Mouse (Mus musculus) left cerebral cortex, postnatal 4 days (tissue): ENCODE measurements around the gene Vmp1. TPM values are rescaled to one million over a fixed set of nuclear protein-coding genes. Genes with fewer than 3 reads are reported as not detected.

ENCODE experiments used
- DNase-seq: peaks from one replicate; pipeline ENCODE4 v3.0.0-alpha.2; 2022
- intact Hi-C: fragments of 180-260 bp; cut with DNase I; formaldehyde crosslinking; loops from one replicate; pipeline ENCODE4 v1.15.1; 2025
- total RNA-seq, 2 experiments: library from RNA; stranded (reverse); gene quantifications; 2 replicates each; pipeline ENCODE4 v1.2.3; 2021

Gene Vmp1
- total RNA-seq, 2 experiments from 2014 or later = 103 to 113 TPM

DNA sequence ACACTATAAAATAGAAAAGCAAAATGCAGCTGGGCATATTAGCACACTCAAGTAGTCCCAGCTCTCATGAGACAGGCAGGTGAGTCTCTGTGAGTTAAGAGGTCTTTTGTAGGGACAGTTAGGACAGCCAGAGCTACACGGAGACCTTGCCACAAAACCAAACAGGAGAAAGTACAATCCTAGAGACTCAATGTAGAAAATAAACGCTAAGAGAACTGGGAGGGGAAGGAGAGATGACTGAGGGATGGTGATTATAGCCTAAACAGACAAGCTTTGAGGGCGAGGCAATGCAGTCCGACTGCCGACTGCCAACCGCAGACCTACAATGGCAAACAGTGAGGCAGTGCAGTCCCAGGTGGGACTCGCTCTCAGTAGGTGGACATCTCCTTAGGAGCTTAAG is 95.8 kb downstream of the Vmp1 start:
- DNase-seq = no peak
- intact Hi-C loops = no loop called here

DNA sequence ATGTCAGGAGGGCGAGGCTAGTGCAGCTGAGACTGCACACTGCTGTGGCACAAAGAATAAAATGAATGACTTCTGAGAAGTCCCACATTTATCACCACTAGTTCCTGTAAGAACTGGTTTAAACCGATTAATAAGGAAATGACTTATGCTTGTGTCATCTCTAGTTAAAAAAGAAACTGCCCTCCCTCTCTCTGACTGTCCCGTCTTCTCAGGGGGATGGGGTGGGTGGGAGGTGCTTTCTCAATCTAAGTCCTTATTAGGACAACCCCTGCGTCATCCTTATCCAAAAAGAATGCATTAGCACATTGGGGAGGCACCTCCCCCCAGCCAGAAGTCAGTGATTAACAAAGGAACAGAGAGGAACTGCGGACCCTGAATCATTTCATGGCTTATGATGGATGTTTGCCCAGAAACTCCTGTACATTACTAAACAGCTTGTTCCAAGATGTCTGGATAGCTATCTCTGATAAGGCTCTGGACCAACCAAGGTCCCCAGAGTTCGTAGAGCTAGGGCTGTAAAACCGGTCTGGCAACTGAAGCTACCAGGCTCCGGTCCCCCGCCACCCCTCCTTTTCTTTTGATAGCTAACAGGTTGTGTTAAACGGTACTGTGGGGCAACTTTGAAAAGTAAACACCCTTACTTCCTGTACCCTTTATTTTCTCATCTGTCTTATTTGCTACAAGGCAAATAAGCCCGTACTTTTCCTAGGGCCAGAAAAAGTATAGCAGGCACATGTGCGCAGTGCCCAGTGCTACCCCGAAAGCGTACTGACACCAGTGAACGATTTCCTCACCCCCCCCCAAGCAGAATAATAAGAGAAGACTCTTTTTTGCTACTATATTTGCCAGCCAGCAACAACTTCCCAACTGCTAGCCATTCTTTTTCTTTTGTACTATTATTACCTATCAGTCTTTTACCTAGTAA is 96.5 kb downstream of the Vmp1 start:
- no peak for DNase-seq
- intact Hi-C loops = no loop called here

DNA sequence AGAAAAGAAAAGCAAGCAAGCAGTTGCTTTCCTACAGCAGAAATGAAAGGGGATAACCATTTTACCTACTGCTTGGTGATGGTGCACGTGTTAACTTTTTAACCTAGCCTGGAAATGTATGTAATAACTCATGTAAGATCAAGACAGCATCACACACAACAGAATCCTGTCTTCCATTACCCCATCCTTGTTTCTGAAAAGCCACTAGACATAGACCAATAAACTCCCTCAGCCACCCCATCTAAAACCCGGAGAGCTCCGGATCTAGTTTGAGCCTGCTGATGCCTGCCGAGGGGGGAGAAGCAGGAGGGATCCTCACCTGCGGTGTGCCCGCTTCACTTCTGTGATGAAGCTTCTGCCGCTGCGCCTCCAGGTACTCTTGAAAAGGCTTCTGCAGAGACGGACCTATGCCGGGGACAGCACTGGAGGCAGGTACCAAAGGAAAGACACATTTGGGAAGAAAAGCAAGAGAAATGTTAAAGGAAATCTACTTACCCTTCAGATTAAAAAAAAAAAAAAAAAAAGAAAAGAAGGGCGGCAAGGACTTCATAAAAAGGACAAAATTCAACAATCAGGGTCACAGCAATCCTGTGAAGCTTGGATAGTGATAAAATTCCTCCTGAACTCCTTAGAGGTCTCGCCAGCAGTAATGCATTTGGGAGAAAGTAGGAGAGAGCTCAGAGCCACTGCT is 97.3 kb downstream of the Vmp1 start:
- intact Hi-C loops = no loop called here
- no peak for DNase-seq

DNA sequence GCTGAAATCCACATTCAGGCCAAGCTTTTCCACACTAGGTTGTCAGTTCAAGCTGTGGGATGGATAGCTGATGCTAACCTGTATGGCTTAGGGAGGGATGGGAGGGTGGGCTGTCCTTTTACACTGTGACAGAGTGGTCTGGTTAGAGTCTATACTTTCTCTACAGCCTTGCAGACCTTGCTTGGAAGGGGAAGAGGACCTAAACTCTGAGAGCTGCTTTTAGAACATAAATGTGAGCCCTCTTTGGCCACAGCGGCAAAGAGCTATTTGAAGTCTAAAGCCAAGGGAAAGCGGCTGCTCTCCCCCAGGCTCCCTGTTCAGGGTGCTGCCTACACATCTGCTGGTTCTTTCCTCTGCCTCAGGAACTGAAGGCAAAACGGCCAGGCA is 98.0 kb downstream of the Vmp1 start:
- DNase-seq = no peak
- intact Hi-C loops = no loop called here

DNA sequence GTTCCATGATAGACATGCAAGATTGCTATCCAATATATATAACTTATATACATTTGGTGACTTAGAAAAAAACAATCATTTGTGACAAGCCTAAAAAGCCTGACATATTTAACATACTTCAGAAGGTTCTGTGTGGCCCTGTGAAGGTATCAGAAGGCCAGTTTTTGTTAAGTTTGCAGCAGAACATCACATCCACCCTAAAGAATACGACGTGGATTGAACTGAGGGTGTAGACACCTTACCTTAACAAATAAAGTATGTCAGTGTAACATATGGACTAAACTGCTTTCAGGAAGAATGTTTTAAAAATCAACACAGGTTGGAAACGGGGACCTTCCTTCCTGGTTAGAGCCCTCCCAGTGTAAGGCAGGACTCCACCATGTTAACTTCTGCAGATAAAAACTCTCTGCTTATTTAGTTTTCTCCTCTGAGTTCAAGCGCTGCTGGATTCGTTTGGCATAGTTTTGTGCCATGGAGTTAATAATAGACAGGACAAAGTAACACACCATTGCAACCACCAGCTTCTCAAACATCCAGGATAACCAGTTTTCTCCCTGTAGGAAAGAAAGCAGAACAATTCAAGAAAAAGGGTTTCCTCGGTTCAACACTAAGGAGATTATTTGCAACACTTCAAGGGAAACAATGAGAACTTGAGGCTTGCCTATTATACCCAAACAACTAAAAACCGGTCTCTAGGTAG is 98.6 kb downstream of the Vmp1 start:
- intact Hi-C loops = no loop called here
- no peak for DNase-seq

DNA sequence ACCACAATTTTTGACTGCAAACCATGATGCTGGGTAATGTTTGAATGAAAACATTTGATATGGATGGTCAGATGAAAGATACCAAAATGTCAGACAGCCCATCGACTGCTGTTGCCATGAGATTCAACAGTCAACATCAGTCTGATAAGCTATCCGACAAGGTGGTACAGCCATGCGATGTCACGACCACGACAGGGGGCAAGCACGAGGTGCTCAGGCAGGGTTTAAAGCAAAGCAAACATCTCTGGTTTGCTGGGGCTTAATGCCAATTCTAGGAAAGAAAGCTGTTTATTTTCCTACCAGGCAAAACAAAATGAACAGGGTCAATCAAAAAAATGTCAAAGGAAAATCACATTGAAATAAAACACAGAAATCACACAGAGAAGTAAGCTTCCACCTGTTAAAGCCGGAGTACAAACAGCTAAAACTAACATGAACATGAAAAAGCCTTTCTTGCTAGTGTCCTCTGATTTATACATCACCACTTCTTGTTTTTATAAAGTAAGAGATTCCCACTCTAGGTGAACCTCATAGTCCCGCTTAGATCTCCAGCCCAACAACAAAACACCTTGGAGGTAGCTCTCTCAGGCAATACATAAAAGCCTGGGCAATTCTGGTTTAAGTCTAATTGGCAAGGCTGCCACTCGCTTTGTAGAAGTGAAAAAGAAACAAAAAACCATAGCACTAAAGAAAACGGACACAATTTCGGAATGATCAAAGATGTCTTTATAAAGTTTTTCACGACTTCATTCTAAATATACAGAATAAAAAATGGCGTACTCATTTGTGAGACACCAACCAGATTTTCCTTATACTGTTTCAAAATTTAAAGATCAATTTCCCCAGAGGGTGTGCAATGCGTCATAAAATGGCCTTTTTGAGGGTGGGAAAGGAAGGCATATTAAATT is 99.4 kb downstream of the Vmp1 start:
- DNase-seq = no peak
- intact Hi-C loops = no loop called here

DNA sequence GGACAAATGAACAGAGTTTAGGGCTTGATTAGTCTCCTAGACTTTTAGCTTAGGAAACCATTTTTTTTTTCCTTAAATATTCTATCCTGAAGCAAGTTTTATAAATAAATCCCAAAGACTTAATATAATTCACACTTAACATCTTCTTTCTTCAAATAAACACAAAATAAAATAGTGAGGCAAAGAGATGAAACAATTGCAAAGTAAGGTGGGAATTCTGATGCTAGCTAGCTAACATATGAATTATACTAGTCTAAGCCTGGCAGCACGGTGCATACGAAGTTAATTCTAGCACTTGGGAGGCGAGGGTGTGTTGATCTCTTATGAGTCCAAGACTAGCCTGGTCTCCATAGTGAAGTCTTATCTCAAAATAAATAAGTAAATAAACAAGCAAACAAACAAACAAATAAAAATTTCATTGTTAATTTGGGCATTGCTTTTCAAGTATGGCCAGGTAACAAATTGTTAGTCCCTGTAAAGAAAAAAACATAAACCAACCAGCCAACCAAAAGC is 100.3 kb downstream of the Vmp1 start:
- intact Hi-C loops = no loop called here
- DNase-seq = no peak

DNA sequence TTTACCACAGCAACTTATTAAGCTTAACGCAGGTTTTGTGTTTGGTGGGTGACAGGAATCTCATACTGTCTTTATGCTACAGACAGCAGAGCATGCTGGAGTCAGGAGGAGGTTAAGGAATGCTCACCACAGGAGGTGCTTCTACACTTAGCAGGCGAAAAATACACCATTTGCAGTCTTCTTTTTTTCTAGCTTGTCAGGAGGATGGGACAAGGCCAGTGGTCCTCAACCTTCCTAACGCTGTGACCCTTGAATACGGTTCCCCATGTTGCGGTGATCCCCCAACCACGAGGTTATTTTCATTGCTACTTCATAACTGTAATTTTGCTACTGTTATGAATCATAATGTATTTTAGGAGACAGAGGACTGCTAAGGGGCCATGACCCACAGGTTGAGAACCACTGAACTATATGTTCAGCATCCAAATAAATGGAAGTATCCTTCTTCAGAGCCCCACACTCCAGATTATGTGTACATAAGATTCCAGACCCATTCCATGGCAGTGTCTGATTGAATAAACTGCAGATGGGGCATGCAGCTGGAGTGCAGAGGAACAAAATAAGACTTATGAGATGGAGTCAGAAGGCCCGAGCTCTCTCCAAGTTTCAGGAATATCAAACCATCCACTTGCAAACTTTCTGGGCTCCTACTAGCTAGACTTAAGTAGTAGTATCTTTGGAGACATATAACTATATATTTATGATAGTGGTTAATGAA is 100.9 kb downstream of the Vmp1 start:
- no peak for DNase-seq
- intact Hi-C loops = no loop called here

DNA sequence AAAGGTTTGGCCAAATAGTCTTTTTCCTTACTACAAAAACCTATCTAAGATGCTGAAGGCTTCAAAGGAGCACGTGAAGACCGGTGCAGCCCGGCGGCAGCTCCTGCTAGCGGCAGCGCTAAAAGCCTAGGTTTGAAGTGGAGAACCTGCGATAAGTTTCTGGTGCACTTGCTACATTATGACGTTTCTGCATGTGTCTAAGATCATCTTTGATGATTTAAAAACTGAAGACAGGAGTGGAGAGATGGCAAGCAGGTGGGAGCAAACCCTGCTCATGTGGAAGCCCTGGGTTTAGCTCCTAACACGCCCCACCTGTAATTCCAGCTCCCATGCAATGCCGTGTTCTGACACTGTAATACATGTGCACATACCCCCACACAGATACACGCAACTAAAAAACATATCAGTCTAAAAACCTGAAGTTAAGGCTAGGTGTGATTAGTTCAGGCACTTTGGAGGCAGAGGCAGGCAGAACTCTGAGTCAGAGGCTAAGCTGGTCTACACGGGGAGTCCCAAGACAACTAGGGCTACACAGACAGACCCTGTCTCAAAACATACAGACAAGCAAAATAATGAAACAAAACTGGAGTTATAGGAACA is 101.6 kb downstream of the Vmp1 start:
- intact Hi-C loops = no loop called here
- no peak for DNase-seq

DNA sequence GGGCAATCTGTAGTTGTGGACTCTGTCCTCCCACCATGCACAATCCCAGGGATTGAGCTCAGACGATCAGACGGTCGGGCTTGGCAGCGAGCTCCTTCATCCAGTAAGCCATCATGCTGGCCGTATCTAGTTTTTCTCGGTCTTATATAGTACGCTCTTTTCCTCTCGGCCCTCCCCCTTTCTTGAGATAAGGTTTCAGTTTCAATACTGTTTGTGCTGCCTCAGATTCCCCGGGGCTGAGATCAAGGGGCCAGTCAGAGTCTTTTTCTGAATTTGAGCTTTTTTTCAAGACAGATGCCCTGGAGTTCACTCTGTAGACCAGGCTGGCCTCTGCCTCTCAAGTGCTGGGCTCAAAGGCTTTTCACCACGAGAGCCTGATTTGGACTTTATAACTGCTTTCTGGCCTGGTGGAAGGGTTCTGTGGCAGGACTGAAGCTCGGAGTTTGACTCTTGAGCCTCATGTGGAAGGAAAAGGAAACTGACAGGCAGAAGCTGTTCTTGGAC is 102.3 kb downstream of the Vmp1 start:
- intact Hi-C loops = no loop called here
- DNase-seq = no peak

DNA sequence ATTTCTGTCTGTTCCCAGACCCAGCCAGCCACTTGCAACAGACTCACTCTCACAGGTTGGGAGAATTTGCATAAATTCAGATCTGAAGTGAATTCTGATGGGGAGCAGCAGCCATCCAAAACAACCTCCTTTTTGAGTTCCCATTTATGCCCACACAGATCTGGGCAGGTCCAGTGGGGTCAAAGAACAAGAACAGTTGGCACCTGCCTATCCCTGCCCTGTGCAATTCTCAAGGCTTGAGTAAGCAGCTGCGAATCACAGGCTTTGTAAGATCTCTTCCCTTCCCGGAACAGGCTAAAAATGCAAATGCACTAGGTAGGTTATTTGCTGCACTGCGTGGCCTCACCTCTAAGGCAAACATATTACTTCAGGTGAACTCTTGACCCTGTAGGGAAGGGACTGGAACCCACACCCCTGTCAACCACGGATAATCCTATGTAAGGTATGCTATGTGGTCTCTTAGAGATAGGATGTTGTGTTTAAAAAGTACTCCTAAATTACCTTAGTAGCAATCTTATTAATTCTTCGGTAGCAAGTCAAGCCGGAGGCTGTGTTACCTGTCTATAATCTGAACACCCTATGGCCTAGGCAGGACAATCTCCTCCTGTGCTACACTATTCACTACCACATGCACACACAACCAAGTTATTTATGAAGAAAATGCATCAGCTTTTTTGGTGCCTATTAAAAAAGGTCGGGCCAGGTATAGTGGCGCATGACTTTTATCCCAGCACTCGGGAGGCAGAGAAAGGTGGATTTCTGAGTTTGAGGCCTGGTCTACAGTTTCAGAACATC is 103.1 kb downstream of the Vmp1 start:
- intact Hi-C loops = no loop called here
- no peak for DNase-seq

DNA sequence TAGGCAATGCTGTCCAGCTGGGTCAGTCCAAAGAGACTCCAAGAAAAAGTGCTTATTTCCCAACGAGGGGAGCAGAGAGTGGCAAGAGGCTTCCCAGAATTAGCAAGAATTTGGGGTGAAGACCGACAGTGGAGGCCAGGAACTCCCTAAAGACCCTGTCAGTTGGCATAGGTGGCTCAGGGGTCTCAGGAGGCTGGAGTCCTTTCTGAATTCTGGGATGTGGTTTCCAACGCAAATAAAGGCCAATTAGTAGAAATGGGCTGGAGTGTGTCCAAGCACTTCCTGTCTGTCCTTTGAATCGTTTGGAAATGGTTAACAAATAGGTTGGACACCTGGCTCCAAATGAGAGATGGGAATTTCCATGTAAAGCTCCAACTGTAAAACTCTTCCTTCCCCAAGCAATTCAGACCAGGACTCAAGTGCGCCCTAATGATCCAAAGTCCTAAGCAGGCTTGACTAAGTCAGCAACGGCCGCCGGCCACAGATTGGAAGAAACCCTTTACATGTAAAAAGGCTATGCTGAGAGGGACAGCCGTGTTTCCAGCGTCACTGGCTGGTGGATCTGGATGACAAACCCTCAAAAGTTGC is 103.8 kb downstream of the Vmp1 start:
- intact Hi-C loops = no loop called here
- DNase-seq = no peak

DNA sequence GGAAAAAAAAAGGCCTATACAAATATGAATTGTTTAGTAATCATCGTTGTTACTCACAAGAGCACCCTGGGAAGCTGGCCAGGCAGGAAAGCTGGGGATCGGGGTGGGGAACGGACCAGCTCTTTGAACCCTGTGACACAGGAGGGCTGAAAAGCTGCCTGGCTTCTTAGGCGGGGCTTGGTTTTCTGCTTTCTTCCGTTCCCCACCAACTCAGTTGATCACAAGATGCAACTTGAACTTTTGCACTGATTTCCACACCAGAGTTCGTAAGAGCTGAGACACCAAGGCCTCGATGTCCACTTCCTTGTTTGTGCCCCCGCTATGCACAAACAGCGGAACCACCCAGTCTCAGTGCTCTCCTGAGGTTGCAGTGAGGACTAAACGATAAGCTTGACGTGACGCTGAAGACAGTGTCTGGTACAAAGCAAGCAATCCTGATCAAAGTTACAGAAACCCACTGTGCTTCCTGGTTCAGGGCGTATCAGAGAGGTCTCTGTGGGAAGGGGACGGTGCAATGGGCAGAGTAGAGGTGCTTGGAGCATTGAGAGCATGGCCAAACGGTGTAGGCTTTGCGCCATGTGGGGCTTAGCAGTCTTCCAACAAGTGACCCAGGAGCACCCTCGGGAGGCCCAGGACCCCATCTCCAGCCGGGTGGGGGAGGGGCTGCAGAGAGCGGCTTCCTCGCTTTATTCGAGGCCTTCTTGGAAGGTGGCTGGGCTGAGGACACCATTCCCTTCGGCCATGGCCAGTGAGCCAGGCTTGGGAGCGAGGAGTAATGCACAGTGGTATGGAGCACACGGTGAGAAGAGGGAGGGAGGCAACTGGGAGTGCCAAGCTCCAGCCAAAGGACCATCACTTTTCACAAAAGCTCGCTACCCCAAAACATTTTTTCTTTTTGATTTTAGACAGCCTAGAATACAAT is 104.6 kb downstream of the Vmp1 start:
- no peak for DNase-seq
- intact Hi-C loops = no loop called here

DNA sequence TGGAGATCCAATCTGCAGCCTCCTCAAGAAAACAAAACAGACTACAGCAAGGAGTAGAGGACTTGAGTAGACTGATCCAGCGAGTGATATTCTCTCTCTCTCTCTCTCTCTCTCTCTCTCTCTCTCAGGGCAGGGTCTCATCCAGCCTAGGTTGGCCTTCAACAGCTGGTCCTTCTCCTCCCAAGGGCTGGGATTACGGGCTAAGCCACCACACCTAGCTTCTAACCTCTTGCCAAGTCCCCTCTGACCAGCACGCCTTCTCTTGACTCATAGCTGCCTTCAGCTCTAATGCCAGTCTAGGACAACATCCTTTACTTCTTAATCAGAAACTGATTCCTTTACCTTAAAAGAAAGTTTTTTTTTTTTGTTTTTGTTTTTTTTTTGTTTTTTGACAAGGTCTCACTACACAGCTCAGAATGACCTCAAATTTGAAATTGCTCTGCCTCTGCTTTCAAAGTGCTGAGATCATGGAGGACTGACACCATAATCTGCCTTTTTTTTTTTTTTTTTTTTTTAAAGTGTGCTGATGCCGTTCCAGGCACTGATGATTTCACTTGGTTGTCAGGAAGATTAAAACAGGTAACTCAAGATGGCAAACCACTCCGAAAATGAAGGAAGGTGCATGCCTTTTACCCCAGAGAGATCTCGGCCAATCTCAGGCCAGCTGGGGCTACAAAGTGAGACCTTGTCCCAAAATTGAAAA is 105.4 kb downstream of the Vmp1 start:
- DNase-seq = no peak
- intact Hi-C loops = no loop called here

DNA sequence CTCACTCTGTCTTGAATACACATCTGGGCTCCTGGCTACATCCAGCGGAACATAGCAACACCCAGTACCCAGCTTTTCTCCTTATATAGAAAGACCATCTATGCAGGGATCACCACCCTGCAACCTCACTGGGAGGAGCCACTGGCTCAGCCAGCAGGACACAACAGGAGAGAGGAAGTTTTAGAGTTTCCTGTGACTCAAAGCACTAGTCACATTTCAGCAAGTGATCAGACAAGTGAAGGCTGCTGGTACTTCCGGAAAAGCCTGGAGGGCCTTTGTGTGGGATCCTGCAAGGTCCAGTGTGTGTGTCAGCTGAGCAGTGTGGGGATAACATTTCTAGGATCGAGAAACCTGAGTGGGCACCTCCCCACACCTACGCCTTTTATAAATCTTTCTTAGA is 106.4 kb downstream of the Vmp1 start:
- DNase-seq = no peak
- intact Hi-C loops = no loop called here

DNA sequence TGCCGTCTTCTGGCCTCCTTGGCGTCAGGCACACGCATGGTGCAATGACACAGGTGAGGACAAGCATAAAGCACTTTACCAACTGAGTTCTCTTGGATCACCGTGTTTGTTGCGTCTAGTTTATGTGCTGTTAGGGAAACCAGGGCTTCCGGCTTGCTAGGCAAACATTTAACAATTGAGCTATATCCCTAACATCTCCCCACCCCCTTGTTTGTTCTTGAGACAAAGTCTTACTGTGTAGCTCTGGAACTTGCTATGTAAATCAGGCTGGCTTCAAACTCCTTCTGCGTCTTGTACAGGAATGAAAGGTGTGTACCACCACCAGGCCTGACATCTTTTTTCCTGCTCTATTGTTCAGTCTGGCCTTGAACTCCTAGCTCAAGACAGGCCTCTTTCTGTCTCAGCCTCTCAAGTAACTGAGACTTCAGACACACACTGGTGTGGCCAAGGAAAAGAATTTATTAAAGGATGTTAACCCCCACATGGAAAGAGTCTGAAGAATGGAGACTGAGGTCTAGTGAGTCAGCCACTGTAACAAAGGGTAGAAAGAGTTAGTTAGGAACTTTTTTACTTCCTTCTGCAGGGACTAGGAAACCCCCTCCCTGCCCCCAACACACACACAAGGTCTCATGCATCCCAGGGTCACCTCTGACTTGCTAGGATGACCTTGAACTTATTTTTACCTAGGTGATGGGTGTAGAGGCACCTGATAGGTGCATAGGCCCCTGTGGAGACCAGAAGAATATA is 107.8 kb downstream of the Vmp1 start:
- intact Hi-C loops = no loop called here
- no peak for DNase-seq
